Mouse (Mus musculus) mouse embryonic stem cell (cell line): Measurements from ENCODE around the gene Mansc1.

Experiments
- in situ Hi-C, 2 experiments: fragments of 300-500 bp; cut with MboI; formaldehyde crosslinking; loops; 1 replicate in 1 of 2; 3 replicates in 1 of 2; pipeline ENCODE4 v1.14.3; 2019 to 2020; ENCODE audit warnings: low sequenced_read_pairs in 2 of 2, low pct_unique_long_range_greater_than_20kb in 1 of 2, mixed read lengths in 1 of 2; ENCODE audit not compliant: unreplicated experiment in 1 of 2

Gene Mansc1

GRCm38 (mm10) chr6:134566818-134567485 is 65.3 kb downstream of the Mansc1 start, which contains the start of gene Lrp6:
Gene Lrp6 (minus strand): TSS chr6:134566965.
- in situ Hi-C loops: no loop called here

- in situ Hi-C loops: no loop called here
Observed at GRCm38 (mm10) chr6:134566248-134566817, 66.0 kb downstream of the Mansc1 start.

- in situ Hi-C loops: no loop called here
Observed at GRCm38 (mm10) chr6:134565606-134566247, 66.6 kb downstream of the Mansc1 start.

- in situ Hi-C loops: no loop called here
Observed at GRCm38 (mm10) chr6:134564539-134564938, 67.7 kb downstream of the Mansc1 start.

- in situ Hi-C loops: no loop called here
Observed at GRCm38 (mm10) chr6:134559635-134560034, 72.7 kb downstream of the Mansc1 start.
